Mouse (Mus musculus) ES-Bruce4 (cell line): ENCODE results near the gene Sept8. TPM values are rescaled to one million over a fixed set of nuclear protein-coding genes. Genes with fewer than 3 reads are reported as not detected.
A peak's percentile ranks its signal among the peaks of the same experiment; 100 is the strongest.

Experiments used
- H3K27ac ChIP-seq: 2 replicates; pipeline ENCODE4 v1.5.1; 2012; ENCODE audit warnings: low read length, inconsistent platforms; ENCODE audit not compliant: insufficient read depth
- H3K27me3 ChIP-seq: 2 replicates; pipeline ENCODE4 v1.6.1; 2012; ENCODE audit warnings: mild to moderate bottlenecking, low read length, inconsistent platforms; ENCODE audit not compliant: control insufficient read depth, poor library complexity, insufficient read depth, severe bottlenecking
- H3K36me3 ChIP-seq: 2 replicates; pipeline ENCODE4 v1.6.1; 2012; ENCODE audit warnings: inconsistent platforms, mild to moderate bottlenecking, low read length, moderate library complexity; ENCODE audit not compliant: control insufficient read depth, poor library complexity, insufficient read depth, severe bottlenecking
- H3K4me1 ChIP-seq: one replicate; pipeline ENCODE4 v1.8.1; 2011; ENCODE audit warnings: low read length; ENCODE audit not compliant: control insufficient read depth, insufficient read depth
- H3K4me3 ChIP-seq: 2 replicates; pipeline ENCODE4 v1.5.1; 2011; ENCODE audit warnings: low read depth, mild to moderate bottlenecking, low read length
- H3K9ac ChIP-seq: 2 replicates; pipeline ENCODE4 v1.6.1; 2012; ENCODE audit warnings: low read depth, mild to moderate bottlenecking, inconsistent platforms; ENCODE audit not compliant: poor library complexity, severe bottlenecking
- H3K9me3 ChIP-seq: replicated peaks from 2 replicates; pipeline ENCODE4 v1.6.1; 2012; ENCODE audit warnings: mild to moderate bottlenecking, low read length, inconsistent platforms; ENCODE audit not compliant: control insufficient read depth, poor library complexity, insufficient read depth, severe bottlenecking
- CTCF ChIP-seq: IDR thresholded peaks from one replicate; pipeline ENCODE4 v1.8.1; 2011; ENCODE audit warnings: low read depth, low read length
- EP300 ChIP-seq: IDR thresholded peaks from 2 replicates; pipeline ENCODE4 v1.6.1; 2011; ENCODE audit warnings: low read depth, low read length; ENCODE audit not compliant: insufficient read depth
- POLR2A ChIP-seq: IDR thresholded peaks from one replicate; pipeline ENCODE4 v1.8.1; 2011; ENCODE audit warnings: low read length; ENCODE audit not compliant: insufficient read depth
- polyA plus RNA-seq: library from polyadenylated mRNA; stranded (reverse); fragments of >200 nt; gene quantifications from 2 replicates; pipeline ENCODE4 v1.2.4, GENCODE M21; 2011; ENCODE audit warnings: low read depth; ENCODE audit not compliant: missing spikeins, insufficient read depth, insufficient read length

Gene Sept8
- polyA plus RNA-seq, 1 experiment, result 40.1 TPM

- Histone ChIP-seq H3K27ac (no peak overlapping the region), H3K4me1 (no peaks in the 10 kb centered on the region), H3K9me3 (no peaks in the 10 kb centered on the region), H3K9ac (no peak overlapping the region), H3K27me3 (peaks cover 5% of the 10 kb centered on the region; the same call in 1 of the 2 replicates), H3K36me3 (no peaks in the 10 kb centered on the region), H3K4me3 (no peak overlapping the region)
- TF ChIP-seq EP300 (no peak), POLR2A (no peak), CTCF (no peak)
These were observed 41.2 kb upstream of the Sept8 start for GRCm38 (mm10) chr11:53477833-53478232.

- Histone ChIP-seq H3K9me3 (no peaks in the 10 kb centered on the region), H3K27me3 (peaks cover 5% of the 10 kb centered on the region; the same call in 1 of the 2 replicates), H3K4me3 (peak overlapping the region; percentile 60), H3K36me3 (no peaks in the 10 kb centered on the region), H3K27ac (no peak overlapping the region), H3K4me1 (no peaks in the 10 kb centered on the region), H3K9ac (peak overlapping the region; percentile 1)
- TF ChIP-seq EP300, result no peak
- TF ChIP-seq POLR2A, result no peak
- TF ChIP-seq CTCF, result no peak
These were observed 40.5 kb upstream of the Sept8 start for GRCm38 (mm10) chr11:53478383-53479170.

- TF ChIP-seq CTCF (no peak), EP300 (no peak), POLR2A (no peak)
- Histone ChIP-seq H3K36me3 (no peaks in the 10 kb centered on the region), H3K9ac (peak overlapping the region; percentile 1), H3K27me3 (peaks cover 5% of the 10 kb centered on the region; the same call in 1 of the 2 replicates), H3K9me3 (no peaks in the 10 kb centered on the region), H3K4me1 (no peaks in the 10 kb centered on the region), H3K27ac (no peak overlapping the region), H3K4me3 (peak overlapping the region; percentile 60)
These were observed 39.8 kb upstream of the Sept8 start for GRCm38 (mm10) chr11:53479171-53479782.

- Histone ChIP-seq H3K4me3 (peak within 1 kb of the TSS; percentile 60), H3K4me1 (no peaks in the 10 kb centered on the region), H3K27me3 (peaks cover 5% of the 10 kb centered on the region; the same call in 1 of the 2 replicates), H3K27ac (no peak within 1 kb of the TSS), H3K9ac (peak within 1 kb of the TSS; percentile 1), H3K9me3 (no peaks in the 10 kb centered on the region), H3K36me3 (no peaks in the 10 kb centered on the region)
- no peak for TF ChIP-seq POLR2A
- TF ChIP-seq CTCF, result no peak
- no peak for TF ChIP-seq EP300
These were observed 39.2 kb upstream of the Sept8 start, which contains the start of the genes Gm9945 and Sowaha for GRCm38 (mm10) chr11:53479783-53480301. TSS of gene Gm9945 (plus strand) at chr11:53480166. TSS of gene Sowaha (minus strand) at chr11:53480274.

- H3K36me3 ChIP-seq, result no peaks in the 10 kb centered on the region
- no peaks in the 10 kb centered on the region for H3K4me1 ChIP-seq
- no peak overlapping the region for H3K9ac ChIP-seq
- H3K27ac ChIP-seq, result no peak overlapping the region
- no peaks in the 10 kb centered on the region for H3K9me3 ChIP-seq
- no peak for TF ChIP-seq CTCF
- no peak for TF ChIP-seq EP300
- TF ChIP-seq POLR2A, result no peak
- peaks cover 2% of the 10 kb centered on the region; the same call in 1 of the 2 replicates for H3K27me3 ChIP-seq
- no peak overlapping the region for H3K4me3 ChIP-seq
These were observed 37.8 kb upstream of the Sept8 start for GRCm38 (mm10) chr11:53481088-53481730.
